Mouse (Mus musculus): ENCODE measurements around the gene 4930402K13Rik. TPM values are rescaled to one million over a fixed set of nuclear protein-coding genes. Genes with fewer than 3 reads are reported as not detected.
A peak's percentile ranks its signal among the peaks of the same experiment; 100 is the strongest.
"Not testable (repeated sequence)": the region's sequence is repeated elsewhere in the genome, so short reads cannot be mapped to it uniquely, and the experiment has no call there.

The 4930402K13Rik gene
- total RNA-seq (2021): not detected
- long read RNA-seq, experiment 1: 0 reads
- long read RNA-seq, experiment 2: 0 reads

- no peak for TF ChIP-seq CTCF (conservative IDR thresholded peaks at IDR 0.05)
- H3K27ac ChIP-seq: no peak within 1 kb of the TSS
- H3K4me3 ChIP-seq: no peak within 1 kb of the TSS
- no peak for DNase-seq (ENCODE audit: low spot score in 2 of 2)
These were observed at the start of gene 4930402K13Rik for GRCm38 (mm10) chrX:9104262-9104661. 4930402K13Rik (plus strand) TSS chrX:9104562.

GRCm38 (mm10) chrX:9060952-9061351 lies 43.4 kb upstream of the 4930402K13Rik start:
- TF ChIP-seq CTCF (conservative IDR thresholded peaks at IDR 0.05): peak; percentile 64
- H3K27ac ChIP-seq, H3K4me3 ChIP-seq: not testable (repeated sequence)
- peak; percentile 77 to 81 for DNase-seq (ENCODE audit: low spot score in 2 of 2)

GRCm38 (mm10) chrX:9062101-9062500 lies 42.3 kb upstream of the 4930402K13Rik start:
- no peak for TF ChIP-seq CTCF (conservative IDR thresholded peaks at IDR 0.05)
- DNase-seq (ENCODE audit: low spot score in 2 of 2): no peak
- H3K27ac ChIP-seq: no peak overlapping the region
- no peak overlapping the region for H3K4me3 ChIP-seq

- H3K4me3 ChIP-seq; DNase-seq (ENCODE audit: low spot score in 2 of 2); H3K27ac ChIP-seq: not testable (repeated sequence)
These were observed 41.6 kb upstream of the 4930402K13Rik start, which contains the start of gene Fthl17f for GRCm38 (mm10) chrX:9062715-9063114. Fthl17f (plus strand) TSS chrX:9063015.

- not testable (repeated sequence) for H3K4me3 ChIP-seq, H3K27ac ChIP-seq
- TF ChIP-seq CTCF (conservative IDR thresholded peaks at IDR 0.05): peak; percentile 64
- peak; percentile 14 to 81 for DNase-seq (ENCODE audit: low spot score in 2 of 2)
These were observed 26.7 kb upstream of the 4930402K13Rik start for GRCm38 (mm10) chrX:9077699-9078098.

GRCm38 (mm10) chrX:9095066-9095465 lies 9.3 kb upstream of the 4930402K13Rik start:
- DNase-seq (ENCODE audit: low spot score in 2 of 2); H3K4me3 ChIP-seq; H3K27ac ChIP-seq: not testable (repeated sequence)

GRCm38 (mm10) chrX:9110381-9110780 lies 6.0 kb downstream of the 4930402K13Rik start:
- Histone ChIP-seq H3K27ac (no peak overlapping the region), H3K4me3 (no peak overlapping the region)
- no peak for TF ChIP-seq CTCF (conservative IDR thresholded peaks at IDR 0.05)
- DNase-seq (ENCODE audit: low spot score in 2 of 2): no peak

- TF ChIP-seq CTCF (conservative IDR thresholded peaks at IDR 0.05): no peak
- H3K4me3 ChIP-seq: no peak overlapping the region
- H3K27ac ChIP-seq: no peak overlapping the region
- DNase-seq (ENCODE audit: low spot score in 2 of 2): no peak
These were observed 20.6 kb downstream of the 4930402K13Rik start for GRCm38 (mm10) chrX:9124928-9125327.

GRCm38 (mm10) chrX:9128317-9128831 lies 24.0 kb downstream of the 4930402K13Rik start:
- peak; percentile 7 to 33 for DNase-seq (ENCODE audit: low spot score in 2 of 2)

GRCm38 (mm10) chrX:9139290-9139948 lies 35.1 kb downstream of the 4930402K13Rik start:
- TF ChIP-seq CTCF (conservative IDR thresholded peaks at IDR 0.05): no peak
- no peak for DNase-seq (ENCODE audit: low spot score in 2 of 2)
- Histone ChIP-seq H3K27ac (no peak overlapping the region), H3K4me3 (no peak overlapping the region)

More at GRCm38 (mm10) chrX:9128317-9128831, 24.0 kb downstream of the 4930402K13Rik start:
- peak; percentile 73 for TF ChIP-seq CTCF (conservative IDR thresholded peaks at IDR 0.05)
- Histone ChIP-seq H3K4me3 (no peak overlapping the region), H3K27ac (no peak overlapping the region)

GRCm38 (mm10) chrX:9142669-9143068 lies 38.3 kb downstream of the 4930402K13Rik start:
- peak; percentile 17; the same call in 1 of the 2 replicates for TF ChIP-seq CTCF (conservative IDR thresholded peaks at IDR 0.05)
- DNase-seq (ENCODE audit: low spot score in 2 of 2): no peak
- no peak overlapping the region for H3K4me3 ChIP-seq
- no peak overlapping the region for H3K27ac ChIP-seq

Other genes with a start within 250 kb of the 4930402K13Rik start
- gene Gm5751, start 230.3 kb upstream of the 4930402K13Rik start, total RNA-seq (2021): not detected
- 10 to 100 TPM; 28.7 to 34.1 TPM for gene B630019K06Rik, start 212.2 kb upstream of the 4930402K13Rik start, total RNA-seq (2021)
- gene Fthl17b, start 141.6 kb upstream of the 4930402K13Rik start, total RNA-seq (2021): not detected
- gene Fthl17c, start 128.0 kb upstream of the 4930402K13Rik start, total RNA-seq (2021): not detected
- not detected for gene Fthl17d, start 117.8 kb upstream of the 4930402K13Rik start, total RNA-seq (2021)
- not detected for gene Fthl17e, start 71.1 kb upstream of the 4930402K13Rik start, total RNA-seq (2021)
- gene Fthl17f, start 41.5 kb upstream of the 4930402K13Rik start, total RNA-seq (2021): not detected
- 1 to 10 TPM; 4.8 to 5.1 TPM for gene Lancl3, start 95.3 kb downstream of the 4930402K13Rik start, total RNA-seq (2021)
- not detected for gene Gm14862, start 152.3 kb downstream of the 4930402K13Rik start, total RNA-seq (2021)
- 10 to 100 TPM; 13.7 to 17.0 TPM for gene Xk, start 168.2 kb downstream of the 4930402K13Rik start, total RNA-seq (2021)
- gene H2al1m, start 179.2 kb downstream of the 4930402K13Rik start, total RNA-seq (2021): not detected
- not detected for gene H2al1k, start 246.1 kb downstream of the 4930402K13Rik start, total RNA-seq (2021)